Mouse (Mus musculus): ENCODE data around the gene Mfsd9. TPM values are rescaled to one million over a fixed set of nuclear protein-coding genes. Genes with fewer than 3 reads are reported as not detected.

Mfsd9 gene
- polyA plus RNA-seq, 1 experiment = not detected

DNA sequence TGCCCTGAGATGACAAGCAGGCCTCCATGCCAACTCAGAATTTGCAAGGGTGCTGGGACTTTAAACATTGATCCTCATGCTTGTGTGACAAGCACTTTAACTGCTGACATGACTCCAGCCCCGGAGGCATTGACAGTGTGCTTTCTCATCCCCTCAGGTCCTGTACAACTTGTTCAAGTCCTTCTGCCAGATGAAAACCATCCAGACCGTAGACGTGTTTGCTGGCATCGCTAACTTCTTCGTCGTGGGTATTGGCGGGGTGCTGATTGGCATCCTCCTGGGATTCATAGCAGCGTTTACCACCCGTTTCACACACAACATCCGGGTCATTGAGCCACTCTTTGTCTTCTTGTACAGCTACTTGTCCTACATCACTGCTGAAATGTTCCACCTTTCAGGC lies 64.4 kb downstream of the Mfsd9 start:
- Histone ChIP-seq H3K4me3 (replicated peaks; ENCODE audit: control insufficient read depth, low read depth, low read length) (no peak overlapping the region), H3K27ac (ENCODE audit: control insufficient read depth, insufficient read depth, low read depth, low read length, poor library complexity) (no peak overlapping the region), H3K4me1 (ENCODE audit: control insufficient read depth, insufficient read depth, low read length) (no peaks in the 10 kb centered on the region)
- 83% methylated on average over 10 of the region's 10 CpGs for WGBS
- TF ChIP-seq CTCF (IDR thresholded peaks at IDR 0.05; ENCODE audit: control insufficient read depth, insufficient read depth, low read length) = no peak
- TF ChIP-seq POLR2A (IDR thresholded peaks at IDR 0.05; ENCODE audit: borderline replicate concordance, control insufficient read depth, low read depth, low read length) = no peak

Other genes with a start within 250 kb of the Mfsd9 start
- gene Slc9a4, start 210.6 kb downstream of the Mfsd9 start, polyA plus RNA-seq (2011; ENCODE audit: insufficient read depth, insufficient read length, low replicate concordance, missing spikeins) = not detected in 2 replicates
- 0.25 TPM in 1 of 2 replicates, not detected in the other for gene Slc9a2, start 110.1 kb downstream of the Mfsd9 start, polyA plus RNA-seq (2011; ENCODE audit: insufficient read depth, insufficient read length, low replicate concordance, missing spikeins)
- not detected in 2 replicates for gene Tmem182, start 14.9 kb upstream of the Mfsd9 start, polyA plus RNA-seq (2011; ENCODE audit: insufficient read depth, insufficient read length, low replicate concordance, missing spikeins)

Data from bone marrow, adult 2 months (tissue).